Mouse (Mus musculus) bone marrow, adult 2 months (tissue): Measurements from ENCODE around the gene Dnajb6.

ENCODE experiments used
- CTCF ChIP-seq: fragments of 200-500 bp; IDR thresholded peaks from 2 replicates; pipeline ENCODE4 v1.5.1; 2011; ENCODE audit warnings: low read length, control low read depth; ENCODE audit not compliant: control insufficient read depth, insufficient read depth
- POLR2A ChIP-seq: fragments of 200-500 bp; IDR thresholded peaks from 2 replicates; pipeline ENCODE4 v1.6.1; 2011; ENCODE audit warnings: low read depth, mild to moderate bottlenecking, control low read depth, low read length, borderline replicate concordance; ENCODE audit not compliant: control insufficient read depth

- TF ChIP-seq CTCF (no peak), POLR2A (no peak)
Measured at GRCm38 (mm10) chr5:29861522-29861921, 126.0 kb downstream of the Dnajb6 start.
